Mouse (Mus musculus) CH12.LX (cell line): ENCODE measurements around the gene Tef. TPM values are rescaled to one million over a fixed set of nuclear protein-coding genes. Genes with fewer than 3 reads are reported as not detected.

Source experiments
- DNase-seq: peaks from one replicate; pipeline ENCODE4 v3.0.0-alpha.2; 2013; ENCODE audit errors: extremely low read depth
- H3K27ac ChIP-seq: 2 replicates; pipeline ENCODE4 v1.5.1; 2012; ENCODE audit warnings: low read depth, mild to moderate bottlenecking, control low read depth, moderate library complexity; ENCODE audit not compliant: insufficient read depth
- H3K27me3 ChIP-seq: replicated peaks from 2 replicates; pipeline ENCODE3; 2012; ENCODE audit warnings: inconsistent platforms
- H3K36me3 ChIP-seq, 2 experiments: replicated peaks in 1 of 2; 2 replicates each; pipeline versions ENCODE3 to v1.6.1; 2012; ENCODE audit warnings: inconsistent platforms in 1 of 2, low read length in 1 of 2, mild to moderate bottlenecking in 1 of 2, mixed read lengths in 1 of 2, moderate library complexity in 1 of 2; ENCODE audit not compliant: control insufficient read depth in 1 of 2, insufficient read depth in 1 of 2
- H3K4me1 ChIP-seq, 2 experiments: 2 replicates each; pipeline ENCODE4 v1.6.1; 2012; ENCODE audit warnings: inconsistent platforms in 1 of 2, moderate library complexity in 1 of 2; ENCODE audit not compliant: insufficient read depth in 2 of 2, control insufficient read depth in 1 of 2
- H3K4me2 ChIP-seq: 2 replicates; pipeline ENCODE4 v1.6.1; 2012; ENCODE audit warnings: low read depth, mild to moderate bottlenecking, control low read depth; ENCODE audit not compliant: poor library complexity, insufficient read depth, severe bottlenecking
- H3K4me3 ChIP-seq, 3 experiments: fragments of 150-350 bp in 1 of 3; sonication (generic) in 1 of 3; replicated peaks in 1 of 3; 2 replicates each; pipeline versions ENCODE3 to v1.5.1; 2011 to 2012; ENCODE audit warnings: low read depth in 2 of 3, low read length in 2 of 3, mild to moderate bottlenecking in 2 of 3, moderate library complexity in 2 of 3, control low read depth in 1 of 3, improper control_type of control experiment in 1 of 3, inconsistent platforms in 1 of 3, mixed read lengths in 1 of 3; ENCODE audit not compliant: poor library complexity in 1 of 3
- H3K79me2 ChIP-seq: replicated peaks from 2 replicates; pipeline ENCODE4 v1.6.1; 2012; ENCODE audit warnings: mild to moderate bottlenecking, moderate library complexity; ENCODE audit not compliant: control insufficient read depth, poor library complexity, insufficient read depth, severe bottlenecking; ENCODE audit errors: extremely low read depth
- H3K9ac ChIP-seq: 2 replicates; pipeline ENCODE4 v1.6.1; 2012; ENCODE audit warnings: low read depth, mild to moderate bottlenecking, control low read depth, moderate library complexity; ENCODE audit not compliant: insufficient read depth
- H3K9me3 ChIP-seq: replicated peaks from 2 replicates; pipeline ENCODE3; 2012; ENCODE audit warnings: low read length, inconsistent platforms, mixed read lengths
- BHLHE40 ChIP-seq: IDR thresholded peaks from 2 replicates; pipeline ENCODE4 v1.6.1; 2011; ENCODE audit warnings: mild to moderate bottlenecking, low read depth, low read length, improper control_type of control experiment
- CHD1 ChIP-seq: IDR thresholded peaks from 2 replicates; pipeline ENCODE4 v1.6.1; 2012; ENCODE audit warnings: low read depth, low read length, improper control_type of control experiment, inconsistent platforms
- EP300 ChIP-seq: IDR thresholded peaks from 2 replicates; pipeline ENCODE4 v1.6.1; 2011; ENCODE audit warnings: low read length, improper control_type of control experiment
- IRF4 ChIP-seq: IDR thresholded peaks from 2 replicates; pipeline ENCODE4 v1.6.1; 2014; ENCODE audit warnings: low read depth, mild to moderate bottlenecking, inconsistent platforms, low read length, improper control_type of control experiment
- JUN ChIP-seq: IDR thresholded peaks from 2 replicates; pipeline ENCODE4 v1.6.1; 2011; ENCODE audit warnings: low read depth, mild to moderate bottlenecking, low read length, improper control_type of control experiment, moderate library complexity; ENCODE audit not compliant: insufficient read depth
- JUND ChIP-seq: conservative IDR thresholded peaks from 2 replicates; pipeline ENCODE4 v1.6.1; 2011; ENCODE audit warnings: low read depth, low read length, improper control_type of control experiment
- MAX ChIP-seq: IDR thresholded peaks from 2 replicates; pipeline ENCODE4 v1.6.1; 2011; ENCODE audit warnings: low read length, improper control_type of control experiment
- MAZ ChIP-seq: IDR thresholded peaks from 2 replicates; pipeline ENCODE4 v1.6.1; 2012; ENCODE audit warnings: low read depth, mild to moderate bottlenecking, inconsistent platforms, low read length, improper control_type of control experiment, moderate library complexity
- MXI1 ChIP-seq: IDR thresholded peaks from 2 replicates; pipeline ENCODE4 v1.6.1; 2011; ENCODE audit warnings: mild to moderate bottlenecking, low read depth, low read length, improper control_type of control experiment
- MYC ChIP-seq: IDR thresholded peaks from 2 replicates; pipeline ENCODE4 v1.6.1; 2011; ENCODE audit warnings: low read depth, mild to moderate bottlenecking, improper control_type of control experiment, low read length
- POLR2A ChIP-seq: IDR thresholded peaks from 2 replicates; pipeline ENCODE4 v1.6.1; 2011; ENCODE audit warnings: low read depth, mild to moderate bottlenecking, improper control_type of control experiment, low read length
- POLR2AphosphoS2 ChIP-seq: IDR thresholded peaks from 2 replicates; pipeline ENCODE4 v1.6.1; 2011; ENCODE audit warnings: low read depth, low read length, improper control_type of control experiment
- RCOR1 ChIP-seq: conservative IDR thresholded peaks from 2 replicates; pipeline ENCODE4 v1.6.1; 2012; ENCODE audit warnings: low read depth, mild to moderate bottlenecking, inconsistent platforms, low read length, improper control_type of control experiment
- SIN3A ChIP-seq: IDR thresholded peaks from 2 replicates; pipeline ENCODE4 v1.6.1; 2012; ENCODE audit warnings: low read length, improper control_type of control experiment, inconsistent platforms
- TBP ChIP-seq: conservative IDR thresholded peaks from 2 replicates; pipeline ENCODE4 v1.6.1; 2011; ENCODE audit warnings: low read depth, low read length, improper control_type of control experiment
- UBTF ChIP-seq: IDR thresholded peaks from 2 replicates; pipeline ENCODE4 v1.6.1; 2012; ENCODE audit warnings: low read depth, mild to moderate bottlenecking, inconsistent platforms, low read length, improper control_type of control experiment, moderate library complexity
- USF2 ChIP-seq: conservative IDR thresholded peaks from 2 replicates; pipeline ENCODE4 v1.6.1; 2011; ENCODE audit warnings: low read depth, low read length, improper control_type of control experiment
- ZC3H11A ChIP-seq: IDR thresholded peaks from 2 replicates; pipeline ENCODE4 v1.6.1; 2012; ENCODE audit warnings: low read depth, mild to moderate bottlenecking, inconsistent platforms, low read length, improper control_type of control experiment
- ZKSCAN1 ChIP-seq: IDR thresholded peaks from 2 replicates; pipeline ENCODE4 v1.6.1; 2012; ENCODE audit warnings: low read depth, inconsistent platforms, low read length, improper control_type of control experiment, borderline replicate concordance
- ZMIZ1 ChIP-seq: IDR thresholded peaks from 2 replicates; pipeline ENCODE4 v1.6.1; 2012; ENCODE audit warnings: low read depth, mild to moderate bottlenecking, inconsistent platforms, low read length, improper control_type of control experiment
- dilution Hi-C: fragments of 300-500 bp; cut with MboI; formaldehyde crosslinking; loops from 2 replicates; pipeline ENCODE4 v1.14.3; 2020; ENCODE audit warnings: low sequenced_read_pairs; ENCODE audit not compliant: extremely low pct_unique_long_range_greater_than_20kb, extremely low pct_ligation_motif_present
- in situ Hi-C: fragments of 300-500 bp; cut with MboI; formaldehyde crosslinking; loops from 3 replicates; pipeline ENCODE4 v1.14.3; 2019; ENCODE audit warnings: low sequenced_read_pairs, low pct_ligation_motif_present, low pct_unique_long_range_greater_than_20kb, mixed read lengths
- polyA plus RNA-seq: library from polyadenylated mRNA; unstranded; fragments of >175 nt; gene quantifications from 2 replicates; pipeline ENCODE4 v1.2.1, GENCODE M21; 2012; ENCODE audit warnings: low read depth; ENCODE audit not compliant: insufficient read length
- total RNA-seq, 2 experiments: library from RNA; depleted of rRNA; stranded (reverse); fragments of 300-350 nt in 1 of 2; fragments of >200 nt in 1 of 2; gene quantifications; 2 replicates each; pipeline ENCODE4 v1.2.3; 2012 to 2014

Tef gene
- total and polyA plus RNA-seq, 3 experiments, result 14.7 to 17.2 (median 14.9) TPM

DNA sequence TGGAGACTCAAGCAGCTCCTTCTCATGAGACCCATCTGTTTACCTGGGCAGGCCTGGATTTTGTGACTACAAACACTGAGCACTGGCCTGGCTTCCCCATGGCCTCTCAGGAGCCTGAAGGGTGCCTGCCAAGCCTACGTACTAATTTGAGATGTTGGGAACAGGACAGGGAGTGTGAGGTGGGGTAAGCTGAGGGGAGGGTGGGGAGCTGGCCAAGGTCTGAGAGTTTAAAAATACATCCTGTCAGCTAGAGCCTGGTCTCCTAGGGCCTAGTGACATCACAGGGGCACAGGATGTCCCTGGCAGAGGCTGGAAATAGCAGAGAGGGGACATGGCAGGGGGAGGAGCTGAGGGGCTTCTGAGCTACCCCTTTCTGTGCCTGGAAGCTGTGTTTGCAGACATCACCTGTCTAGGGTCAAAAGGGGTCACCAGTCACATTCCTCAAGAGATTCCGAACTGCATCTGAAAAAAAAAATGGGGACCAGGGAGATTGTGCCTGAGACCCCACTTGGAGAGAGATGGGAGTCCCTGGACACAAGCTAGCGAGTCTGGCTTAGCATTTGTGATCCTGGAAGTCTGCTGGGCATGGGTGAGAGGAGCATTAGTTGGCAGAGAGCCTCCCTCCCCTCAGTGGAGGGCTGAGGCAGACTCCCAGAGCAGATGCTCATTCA lies 32.1 kb downstream of the Tef start:
- in situ Hi-C loops, result loop anchor here (5.0 kb wide), 1 partner anchor 68 kb away; no protein-coding TSS in a partner anchor
- Histone ChIP-seq H3K4me2 (no peak overlapping the region), H3K27me3 (no peaks in the 10 kb centered on the region)
- TF ChIP-seq JUN (no peak), MAX (no peak), MAZ (no peak), USF2 (no peak), MXI1 (no peak), EP300 (no peak), ZKSCAN1 (no peak), IRF4 (no peak), CHD1 (no peak), BHLHE40 (no peak), SIN3A (no peak), UBTF (no peak), ZMIZ1 (no peak), ZC3H11A (no peak), POLR2AphosphoS2 (no peak)
- TF ChIP-seq, all 38 proteins: peak for 0
- no peaks in the 10 kb centered on the region for H3K79me2 ChIP-seq
- no peak overlapping the region for H3K9ac ChIP-seq
- no peaks in the 10 kb centered on the region for H3K9me3 ChIP-seq
- dilution Hi-C loops, result no loop called here
- no peak overlapping the region for H3K4me3 ChIP-seq
- H3K36me3 ChIP-seq, result no peaks in the 10 kb centered on the region
- peaks cover 13 to 49% of the 10 kb centered on the region in 2 experiments for H3K4me1 ChIP-seq
- DNase-seq, result no peak
- no peak overlapping the region for H3K27ac ChIP-seq

DNA sequence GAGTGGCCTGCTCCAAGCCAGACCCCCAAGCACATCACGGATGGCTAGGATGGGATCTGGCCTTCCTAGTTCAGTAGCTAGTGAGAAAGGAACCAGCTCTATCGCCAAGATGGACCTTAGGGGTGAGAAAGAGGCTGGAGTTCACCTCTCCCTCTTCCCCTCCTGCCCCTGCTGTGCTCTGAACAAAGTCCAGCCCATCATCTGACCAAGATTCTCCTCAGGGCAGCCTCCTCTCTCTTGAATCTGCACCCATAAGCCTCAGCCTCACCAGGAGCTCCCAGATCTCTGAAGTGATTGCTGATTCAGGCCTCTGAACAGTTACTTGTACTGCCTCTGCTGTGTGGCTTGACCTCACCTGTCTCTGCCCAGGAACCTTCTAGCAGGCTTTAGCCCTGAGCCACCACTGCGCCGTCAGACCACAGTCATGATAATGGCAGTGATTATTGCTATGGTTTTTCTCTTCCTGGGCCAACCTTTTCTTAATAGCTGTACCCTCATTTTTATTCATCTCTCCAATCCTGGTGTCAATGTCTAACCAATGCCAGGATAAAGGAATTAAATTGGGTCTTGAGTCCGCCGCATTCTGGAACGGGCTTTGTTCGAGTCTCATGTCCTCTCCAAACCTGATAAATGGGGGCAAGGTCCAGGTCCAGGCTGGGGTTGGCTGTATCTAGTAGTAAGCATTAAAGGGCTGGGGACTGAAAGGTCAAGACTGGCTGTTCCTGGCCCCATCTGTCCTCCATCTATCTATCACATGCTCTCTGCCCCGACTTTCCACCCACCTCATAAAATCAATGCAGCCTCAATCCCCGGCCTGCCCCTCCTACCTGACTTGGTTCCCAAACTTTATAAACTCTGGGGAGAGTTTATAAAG lies 33.0 kb downstream of the Tef start:
- no peak overlapping the region for H3K9ac ChIP-seq
- TF ChIP-seq JUND (no peak), TBP (no peak), RCOR1 (no peak), USF2 (no peak), POLR2A (no peak), SIN3A (no peak), POLR2AphosphoS2 (no peak), MYC (no peak), ZKSCAN1 (no peak)
- no peak overlapping the region for H3K27ac ChIP-seq
- no peak overlapping the region for H3K4me2 ChIP-seq
- in situ Hi-C loops (no loop called here), dilution Hi-C loops (no loop called here)
- no peaks in the 10 kb centered on the region for H3K9me3 ChIP-seq
- peaks cover 13 to 41% of the 10 kb centered on the region in 2 experiments; a peak in 3 of 4 replicates for H3K4me1 ChIP-seq
- H3K27me3 ChIP-seq, result no peaks in the 10 kb centered on the region
- no peaks in the 10 kb centered on the region for H3K36me3 ChIP-seq
- no peak overlapping the region for H3K4me3 ChIP-seq
- no peaks in the 10 kb centered on the region for H3K79me2 ChIP-seq
- no peak for DNase-seq
